Mouse (Mus musculus) embryonic facial prominence, embryonic 12.5 days (tissue): ENCODE results near the gene Pacsin1. TPM values are rescaled to one million over a fixed set of nuclear protein-coding genes. Genes with fewer than 3 reads are reported as not detected.

ENCODE experiments used
- ATAC-seq: fragments of 200-750 bp; cut with Nextera tagmentation; 2 replicates; pipeline ENCODE4 v1.8.0; 2017; ENCODE audit not compliant: insufficient number of reproducible peaks, insufficient read depth, low FRiP score, low TSS enrichment
- H3K27ac ChIP-seq: fragments of 300-500 bp; sonication (generic); 2 replicates; pipeline ENCODE4 v1.5.1; 2016; ENCODE audit warnings: mild to moderate bottlenecking
- H3K27me3 ChIP-seq: fragments of 300-500 bp; sonication (generic); 2 replicates; pipeline ENCODE4 v1.6.1; 2016; ENCODE audit warnings: mild to moderate bottlenecking, moderate library complexity
- H3K36me3 ChIP-seq: fragments of 300-500 bp; sonication (generic); 2 replicates; pipeline ENCODE4 v1.6.1; 2016; ENCODE audit warnings: mild to moderate bottlenecking
- H3K4me1 ChIP-seq: fragments of 300-500 bp; sonication (generic); 2 replicates; pipeline ENCODE4 v1.6.1; 2016
- H3K4me2 ChIP-seq: fragments of 300-500 bp; sonication (generic); replicated peaks from 2 replicates; pipeline ENCODE4 v1.6.1; 2016; ENCODE audit warnings: mild to moderate bottlenecking, moderate library complexity
- H3K4me3 ChIP-seq: fragments of 300-500 bp; sonication (generic); 2 replicates; pipeline ENCODE4 v1.5.1; 2016; ENCODE audit warnings: mild to moderate bottlenecking
- H3K9ac ChIP-seq: fragments of 300-500 bp; sonication (generic); 2 replicates; pipeline ENCODE4 v1.6.1; 2016; ENCODE audit warnings: mild to moderate bottlenecking, moderate library complexity
- H3K9me3 ChIP-seq: fragments of 300-500 bp; sonication (generic); 2 replicates; pipeline ENCODE4 v1.6.1; 2016; ENCODE audit warnings: mild to moderate bottlenecking, moderate library complexity
- WGBS: fragments of 180-500 bp; shearing (Covaris S2); methylation state at CpG from one replicate; pipeline ENCODE4 v1.1.7; 2016; 5-methylcytosine and 5-hydroxymethylcytosine counted together
- polyA plus RNA-seq: library from polyadenylated mRNA; unstranded; fragments of >200 nt; fragmentation: Nextera tagmentation; extraction: Ambion mirVana; gene quantifications from 2 replicates; pipeline ENCODE4 v1.2.1, GENCODE M21; 2016

The Pacsin1 gene
- polyA plus RNA-seq, 1 experiment from 2014 or later: 7.5 TPM

GRCm38 (mm10) chr17:27716804-27717203, 61.5 kb downstream of the Pacsin1 start:
- Histone ChIP-seq H3K4me3 (peak overlapping the region; percentile 17; the same call in 1 of the 2 replicates), H3K27me3 (peaks cover 13% of the 10 kb centered on the region; the same call in 1 of the 2 replicates), H3K9ac (peak overlapping the region; percentile 24; the same call in 1 of the 2 replicates), H3K9me3 (no peaks in the 10 kb centered on the region), H3K4me2 (peak overlapping the region; percentile 35), H3K36me3 (no peaks in the 10 kb centered on the region), H3K27ac (no peak overlapping the region), H3K4me1 (peaks cover 11% of the 10 kb centered on the region; the same call in 1 of the 2 replicates)
- WGBS: 4% methylated on average over 16 of the region's 16 CpGs
- ATAC-seq: 0 out of 2 replicates have a peak, but pooled peaks have one; percentile 29

DNA sequence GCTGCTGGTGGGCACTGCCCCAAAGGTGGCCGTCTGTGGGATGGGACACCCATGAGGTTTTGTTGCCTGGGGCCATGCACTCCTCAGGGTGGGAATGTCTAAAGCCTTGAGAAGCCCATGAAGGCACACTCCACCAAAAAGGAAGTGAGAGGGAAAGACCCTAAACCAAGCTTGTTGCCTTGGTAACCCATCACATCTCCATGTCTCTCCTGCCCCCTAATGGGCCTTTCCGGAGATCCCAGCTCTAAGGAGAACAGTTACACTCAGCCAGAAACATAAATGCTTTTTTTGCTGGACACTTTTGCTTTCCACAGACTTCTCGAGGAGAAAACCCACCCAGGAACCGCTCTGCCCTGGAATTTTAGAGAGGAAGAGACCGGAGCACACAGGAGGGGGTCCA, 62.9 kb downstream of the Pacsin1 start:
- H3K9ac ChIP-seq: no peak overlapping the region
- peaks cover 13% of the 10 kb centered on the region; the same call in 1 of the 2 replicates for H3K27me3 ChIP-seq
- H3K9me3 ChIP-seq: no peaks in the 10 kb centered on the region
- ATAC-seq: no peak
- H3K36me3 ChIP-seq: no peaks in the 10 kb centered on the region
- H3K4me1 ChIP-seq: peaks cover 11% of the 10 kb centered on the region; the same call in 1 of the 2 replicates
- no peak overlapping the region for H3K4me2 ChIP-seq
- H3K27ac ChIP-seq: no peak overlapping the region
- 55% methylated on average over 5 of the region's 5 CpGs for WGBS
- no peak overlapping the region for H3K4me3 ChIP-seq

GRCm38 (mm10) chr17:27719663-27720062, 64.4 kb downstream of the Pacsin1 start:
- Histone ChIP-seq H3K27ac (no peak overlapping the region), H3K36me3 (no peaks in the 10 kb centered on the region), H3K4me1 (peaks cover 11% of the 10 kb centered on the region; the same call in 1 of the 2 replicates), H3K27me3 (peaks cover 13% of the 10 kb centered on the region; the same call in 1 of the 2 replicates), H3K9ac (no peak overlapping the region), H3K4me3 (no peak overlapping the region), H3K9me3 (no peaks in the 10 kb centered on the region), H3K4me2 (no peak overlapping the region)
- ATAC-seq: no peak
- WGBS: 64% methylated on average over 14 of the region's 14 CpGs

DNA sequence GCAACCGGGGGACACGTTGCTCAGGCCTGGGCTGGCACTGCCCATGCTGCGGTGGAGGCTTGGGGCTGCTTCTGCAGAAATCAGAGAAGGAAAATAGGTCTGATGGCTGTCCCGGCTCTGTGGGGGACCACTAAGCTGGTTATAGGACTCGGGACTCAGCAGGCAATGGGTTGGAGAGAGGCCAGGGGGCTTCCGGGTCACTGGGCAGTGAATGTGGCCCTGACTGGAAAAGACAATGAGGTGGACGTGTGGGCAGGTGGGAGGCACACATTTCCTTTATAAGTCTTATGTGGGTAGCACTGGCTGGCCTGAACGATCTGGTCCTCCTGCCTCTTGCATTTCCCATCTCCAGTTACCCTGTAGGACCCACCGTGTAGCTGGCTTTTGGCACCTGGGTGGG, 65.0 kb downstream of the Pacsin1 start:
- WGBS: 59% methylated on average over 9 of the region's 9 CpGs
- no peak for ATAC-seq

GRCm38 (mm10) chr17:27721125-27721664, 65.9 kb downstream of the Pacsin1 start:
- 81% methylated on average over 9 of the region's 9 CpGs for WGBS

More for the DNA sequence above, 65.0 kb downstream of the Pacsin1 start:
- Histone ChIP-seq H3K27me3 (peaks cover 13% of the 10 kb centered on the region; the same call in 1 of the 2 replicates), H3K36me3 (no peaks in the 10 kb centered on the region), H3K9ac (no peak overlapping the region), H3K4me2 (no peak overlapping the region), H3K4me1 (peaks cover 18% of the 10 kb centered on the region), H3K27ac (no peak overlapping the region), H3K4me3 (no peak overlapping the region), H3K9me3 (no peaks in the 10 kb centered on the region)

GRCm38 (mm10) chr17:27724327-27724726, 69.0 kb downstream of the Pacsin1 start:
- H3K27me3 ChIP-seq: peaks cover 2% of the 10 kb centered on the region; the same call in 1 of the 2 replicates
- H3K36me3 ChIP-seq: no peaks in the 10 kb centered on the region
- no peak overlapping the region for H3K27ac ChIP-seq
- 36% methylated on average over 3 of the region's 3 CpGs for WGBS
- H3K9me3 ChIP-seq: no peaks in the 10 kb centered on the region
- no peak overlapping the region for H3K4me3 ChIP-seq
- no peak overlapping the region for H3K9ac ChIP-seq
- no peak; the same call in 1 of the 2 replicates for ATAC-seq
- no peak overlapping the region for H3K4me2 ChIP-seq
- H3K4me1 ChIP-seq: peaks cover 23% of the 10 kb centered on the region

More at GRCm38 (mm10) chr17:27721125-27721664, 65.9 kb downstream of the Pacsin1 start:
- H3K36me3 ChIP-seq: no peaks in the 10 kb centered on the region
- ATAC-seq: no peak
- no peak overlapping the region for H3K4me3 ChIP-seq
- H3K27ac ChIP-seq: no peak overlapping the region
- H3K27me3 ChIP-seq: peaks cover 13% of the 10 kb centered on the region; the same call in 1 of the 2 replicates
- H3K4me1 ChIP-seq: peaks cover 25% of the 10 kb centered on the region
- H3K9me3 ChIP-seq: no peaks in the 10 kb centered on the region
- H3K4me2 ChIP-seq: no peak overlapping the region
- no peak overlapping the region for H3K9ac ChIP-seq

DNA sequence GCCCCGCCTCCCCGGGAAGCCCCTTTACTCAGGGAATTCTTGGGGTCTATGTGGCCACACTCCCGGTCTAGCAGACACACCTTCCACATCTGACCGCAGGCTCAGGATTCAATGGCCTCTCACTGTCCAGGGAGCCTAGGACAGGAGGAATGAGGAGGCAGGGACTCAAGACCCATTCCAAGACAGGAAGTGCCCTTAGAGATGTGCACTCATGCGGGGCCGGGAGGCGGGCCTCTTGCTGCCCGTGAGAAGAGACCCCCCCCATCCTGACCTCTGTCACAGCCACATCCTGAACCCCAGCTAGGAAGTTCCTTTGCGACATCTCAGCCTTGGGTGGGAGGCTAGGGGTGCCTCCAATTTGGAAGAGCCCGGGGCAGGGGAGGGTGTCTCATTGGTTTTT, 69.7 kb downstream of the Pacsin1 start:
- no peak overlapping the region for H3K27ac ChIP-seq

DNA sequence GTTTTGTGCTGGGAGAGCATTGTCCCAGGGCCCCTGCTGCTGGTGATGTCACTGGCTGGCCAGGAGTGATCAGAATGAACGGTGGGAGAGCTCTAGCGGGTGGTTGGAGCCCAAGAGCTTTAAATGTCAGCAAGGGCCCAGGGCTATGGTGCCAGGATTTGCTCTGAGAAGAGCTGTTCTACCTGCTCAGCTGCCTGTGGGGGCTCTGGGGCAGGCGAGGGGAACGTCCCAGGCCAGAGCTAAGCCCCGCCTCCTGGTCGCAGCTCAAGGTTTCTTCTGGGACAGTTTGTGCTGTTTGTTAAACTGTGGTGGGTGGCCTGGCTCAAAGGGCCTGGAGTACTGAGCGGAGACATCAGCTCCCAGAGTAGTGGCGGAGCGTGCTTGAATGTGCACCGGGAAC, 70.1 kb downstream of the Pacsin1 start:
- no peak for ATAC-seq
- Histone ChIP-seq H3K9ac (no peak overlapping the region), H3K36me3 (no peaks in the 10 kb centered on the region), H3K27me3 (no peaks in the 10 kb centered on the region), H3K4me2 (no peak overlapping the region), H3K4me3 (no peak overlapping the region), H3K4me1 (peaks cover 23% of the 10 kb centered on the region), H3K27ac (no peak overlapping the region), H3K9me3 (peaks cover under 1% of the 10 kb centered on the region; the same call in 1 of the 2 replicates)
- WGBS: 12% methylated on average over 10 of the region's 10 CpGs

More for the DNA sequence above, 69.7 kb downstream of the Pacsin1 start:
- peaks cover 23% of the 10 kb centered on the region for H3K4me1 ChIP-seq
- ATAC-seq: no peak
- H3K9me3 ChIP-seq: no peaks in the 10 kb centered on the region
- no peaks in the 10 kb centered on the region for H3K36me3 ChIP-seq
- no peak overlapping the region for H3K9ac ChIP-seq
- H3K4me2 ChIP-seq: no peak overlapping the region
- H3K4me3 ChIP-seq: no peak overlapping the region
- WGBS: 24% methylated on average over 10 of the region's 10 CpGs
- H3K27me3 ChIP-seq: no peaks in the 10 kb centered on the region

DNA sequence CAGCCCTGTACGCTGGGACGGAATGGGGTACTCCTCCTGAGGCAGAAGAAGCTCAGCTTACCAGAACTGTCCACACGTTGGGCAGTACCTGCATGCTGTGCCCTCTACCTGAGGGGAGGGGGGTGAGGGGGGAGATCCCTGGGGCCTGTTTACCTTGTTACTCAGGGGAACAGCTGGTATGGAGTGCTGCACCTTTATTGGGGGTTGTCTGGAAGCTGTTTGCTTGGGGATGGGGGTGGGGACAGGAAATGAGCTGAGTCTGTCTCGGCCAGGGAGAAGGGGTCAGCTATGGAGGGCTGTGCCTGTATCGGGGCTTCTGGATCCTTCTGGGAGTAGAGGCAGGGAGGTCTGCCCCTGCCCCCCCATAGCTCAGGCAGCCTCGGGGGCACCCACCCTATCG, 71.2 kb downstream of the Pacsin1 start:
- no peak for ATAC-seq
- Histone ChIP-seq H3K36me3 (no peaks in the 10 kb centered on the region), H3K4me1 (peaks cover 23% of the 10 kb centered on the region), H3K27ac (no peak overlapping the region), H3K4me3 (no peak overlapping the region), H3K9me3 (peaks cover 2% of the 10 kb centered on the region; the same call in 1 of the 2 replicates), H3K27me3 (no peaks in the 10 kb centered on the region), H3K9ac (no peak overlapping the region), H3K4me2 (no peak overlapping the region)
- WGBS: 37% methylated on average over 7 of the region's 7 CpGs

DNA sequence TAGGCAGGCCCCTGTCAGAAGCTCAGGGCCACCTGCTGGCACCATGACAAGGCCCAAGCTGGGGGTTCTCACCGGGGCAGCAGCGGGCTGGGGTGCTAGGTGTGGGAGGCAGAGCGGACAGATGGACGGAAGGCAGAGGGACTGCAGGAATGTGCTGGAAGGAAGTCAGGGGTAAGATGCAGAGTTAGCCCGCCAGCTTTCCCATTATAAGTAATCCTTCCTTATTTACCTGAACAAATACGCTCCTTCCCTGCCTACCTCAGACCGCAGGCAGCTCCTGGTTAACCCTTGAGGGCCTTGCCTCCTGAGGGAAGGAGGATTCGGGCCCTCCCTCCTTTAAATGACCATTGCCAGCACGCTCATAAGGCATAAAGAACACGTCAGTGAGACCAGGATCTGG, 73.5 kb downstream of the Pacsin1 start, which contains the start of gene Spdef:
Gene Spdef (minus strand): TSS at position 186 of the 400 bp plus-strand sequence.
- no peak within 1 kb of the TSS for H3K4me2 ChIP-seq
- peaks cover 23% of the 10 kb centered on the region for H3K4me1 ChIP-seq
- no peak for ATAC-seq
- 0 out of 2 replicates have a peak, but pooled peaks cover 2% of the 10 kb centered on the region for H3K27me3 ChIP-seq
- no peaks in the 10 kb centered on the region for H3K36me3 ChIP-seq
- H3K4me3 ChIP-seq: no peak within 1 kb of the TSS
- no peak within 1 kb of the TSS for H3K9ac ChIP-seq
- 70% methylated on average over 10 of the region's 10 CpGs for WGBS
- peaks cover 2% of the 10 kb centered on the region; the same call in 1 of the 2 replicates for H3K9me3 ChIP-seq
- no peak within 1 kb of the TSS for H3K27ac ChIP-seq

- Histone ChIP-seq H3K27me3 (peaks cover 8% of the 10 kb centered on the region; the same call in 1 of the 2 replicates), H3K4me2 (no peak overlapping the region), H3K9me3 (peaks cover 2% of the 10 kb centered on the region; the same call in 1 of the 2 replicates), H3K27ac (no peak overlapping the region), H3K36me3 (no peaks in the 10 kb centered on the region), H3K4me1 (no peaks in the 10 kb centered on the region), H3K9ac (no peak overlapping the region), H3K4me3 (no peak overlapping the region)
- 82% methylated on average over 5 of the region's 5 CpGs for WGBS
- ATAC-seq: no peak
Measured at GRCm38 (mm10) chr17:27732152-27732551, 76.8 kb downstream of the Pacsin1 start.

DNA sequence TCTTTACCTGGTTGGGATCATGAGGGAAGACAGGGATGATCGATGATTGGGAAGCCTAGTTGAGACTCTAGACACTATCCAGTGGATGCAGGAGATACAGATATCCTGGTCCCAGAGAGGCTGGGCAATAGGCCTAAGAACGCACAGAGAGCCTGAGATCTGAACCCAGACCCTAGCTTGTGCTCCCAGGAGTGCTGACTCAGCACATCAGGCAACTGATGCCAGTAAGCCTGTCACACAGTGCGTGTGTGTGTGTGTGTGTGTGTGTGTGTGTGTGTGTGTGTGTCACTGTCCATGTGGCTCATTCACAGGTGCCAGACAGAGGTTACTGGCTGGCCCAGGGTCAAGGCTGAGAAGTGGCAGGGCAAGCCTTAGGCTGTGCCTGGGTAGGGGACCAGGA, 77.4 kb downstream of the Pacsin1 start:
- ATAC-seq: no peak
- Histone ChIP-seq H3K4me1 (no peaks in the 10 kb centered on the region), H3K4me2 (no peak overlapping the region), H3K36me3 (no peaks in the 10 kb centered on the region), H3K4me3 (no peak overlapping the region), H3K27ac (no peak overlapping the region), H3K9me3 (peaks cover 2% of the 10 kb centered on the region; the same call in 1 of the 2 replicates), H3K9ac (no peak overlapping the region), H3K27me3 (peaks cover 8% of the 10 kb centered on the region; the same call in 1 of the 2 replicates)
- WGBS: 78% methylated on average over 3 of the region's 3 CpGs
